Mouse (Mus musculus): ENCODE data around the gene E030025P04Rik.

The E030025P04Rik gene

GRCm38 (mm10) chr11:109102646-109103045, 41.5 kb downstream of the E030025P04Rik start:
- DNase-seq (ENCODE audit: low spot score in 2 of 2): no peak

GRCm38 (mm10) chr11:109100266-109100665, 43.9 kb downstream of the E030025P04Rik start:
- no peak for DNase-seq (ENCODE audit: low spot score in 2 of 2)

DNA sequence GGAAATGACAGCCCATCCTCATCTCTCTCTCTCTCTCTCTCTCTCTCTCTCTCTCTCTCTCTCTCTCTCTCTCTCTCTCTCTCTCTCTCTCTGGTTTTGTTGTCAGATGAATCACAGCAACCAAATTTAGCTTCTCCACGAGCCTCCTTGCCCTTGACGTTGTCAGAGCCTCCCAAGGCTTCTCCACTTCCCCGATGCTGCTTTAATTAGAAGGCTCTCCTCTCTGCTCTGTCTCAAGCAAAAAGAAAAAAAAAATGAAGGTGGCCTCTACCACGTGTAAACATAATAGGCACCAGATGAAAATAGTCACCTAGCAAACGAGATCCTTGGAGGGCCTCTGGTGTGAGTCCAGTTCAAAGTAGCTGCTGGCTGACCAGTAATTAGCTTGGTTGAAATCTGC, 52.3 kb downstream of the E030025P04Rik start:
- DNase-seq (ENCODE audit: low spot score in 2 of 2): no peak
